Mouse (Mus musculus) bone marrow macrophage, adult 2 months (primary cell): ENCODE data around the gene Ect2. TPM values are rescaled to one million over a fixed set of nuclear protein-coding genes. Genes with fewer than 3 reads are reported as not detected.

ENCODE experiments used
- H3K27ac ChIP-seq: 2 replicates; pipeline ENCODE4 v1.5.1; 2012; ENCODE audit warnings: low read depth, low read length; ENCODE audit not compliant: insufficient read depth
- H3K4me1 ChIP-seq: 2 replicates; pipeline ENCODE4 v1.6.1; 2012; ENCODE audit warnings: low read length; ENCODE audit not compliant: control insufficient read depth, insufficient read depth
- H3K4me3 ChIP-seq: 2 replicates; pipeline ENCODE4 v1.5.1; 2012; ENCODE audit warnings: mild to moderate bottlenecking, low read length, moderate library complexity; ENCODE audit not compliant: insufficient read depth
- CTCF ChIP-seq: IDR thresholded peaks from 2 replicates; pipeline ENCODE4 v1.5.1; 2012; ENCODE audit warnings: low read depth, mild to moderate bottlenecking, low read length, moderate library complexity
- POLR2A ChIP-seq: IDR thresholded peaks from 2 replicates; pipeline ENCODE4 v1.6.1; 2012; ENCODE audit warnings: mild to moderate bottlenecking, low read depth, low read length, borderline replicate concordance
- polyA plus RNA-seq: library from polyadenylated mRNA; stranded (reverse); fragments of >200 nt; gene quantifications from 2 replicates; pipeline ENCODE4 v1.2.4, GENCODE M21; 2012; ENCODE audit not compliant: missing spikeins, insufficient read depth, insufficient read length

Ect2 gene
- 20.5 and 26.0 TPM in 2 replicates for polyA plus RNA-seq

- Histone ChIP-seq H3K27ac (peak within 1 kb of the TSS; percentile 57), H3K4me3 (peak within 1 kb of the TSS; percentile 91), H3K4me1 (peaks cover 16% of the 10 kb centered on the region)
- TF ChIP-seq POLR2A = no peak
- no peak for TF ChIP-seq CTCF
Observed at GRCm38 (mm10) chr3:27153701-27154209, at the start of gene Ect2. Ect2 (minus strand) TSS chr3:27153878.

GRCm38 (mm10) chr3:27201728-27202411 is 48.2 kb upstream of the Ect2 start:
- no peak overlapping the region for H3K4me3 ChIP-seq
- H3K27ac ChIP-seq = peak overlapping the region; percentile 91
- peaks cover 74% of the 10 kb centered on the region for H3K4me1 ChIP-seq
- TF ChIP-seq CTCF (no peak), POLR2A (no peak)

- TF ChIP-seq CTCF (no peak), POLR2A (no peak)
- no peak overlapping the region for H3K27ac ChIP-seq
- H3K4me1 ChIP-seq = peaks cover 78% of the 10 kb centered on the region
- H3K4me3 ChIP-seq = no peak overlapping the region
Observed at GRCm38 (mm10) chr3:27199120-27199519, 45.4 kb upstream of the Ect2 start.

- Histone ChIP-seq H3K4me1 (peaks cover 76% of the 10 kb centered on the region), H3K4me3 (no peak overlapping the region), H3K27ac (no peak overlapping the region)
- TF ChIP-seq CTCF (no peak), POLR2A (no peak)
Observed at GRCm38 (mm10) chr3:27197816-27198215, 44.1 kb upstream of the Ect2 start.

DNA sequence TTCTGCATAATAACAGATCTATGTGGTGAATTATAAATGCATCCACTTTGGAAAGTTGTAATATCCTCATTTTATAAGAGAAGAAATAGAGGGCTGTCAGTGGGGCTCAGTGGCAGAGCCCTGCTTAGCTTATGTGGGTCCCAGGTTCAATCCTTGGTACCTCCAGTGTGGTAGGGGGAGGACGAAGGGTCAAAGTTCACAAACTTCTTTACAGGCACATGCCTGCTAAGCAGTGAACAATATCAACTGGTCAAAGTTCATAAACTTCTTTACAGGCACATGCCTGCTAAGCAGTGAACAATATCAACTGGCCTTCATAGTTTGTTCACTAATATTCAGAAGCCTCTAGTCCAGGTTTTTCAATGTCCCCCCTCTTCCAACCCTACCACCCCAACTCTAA is 42.9 kb upstream of the Ect2 start:
- Histone ChIP-seq H3K4me1 (peaks cover 74% of the 10 kb centered on the region), H3K27ac (no peak overlapping the region; the same call in 1 of the 2 replicates), H3K4me3 (no peak overlapping the region)
- TF ChIP-seq CTCF (no peak), POLR2A (no peak)

GRCm38 (mm10) chr3:27195573-27196227 is 42.0 kb upstream of the Ect2 start:
- Histone ChIP-seq H3K27ac (peak overlapping the region; percentile 99), H3K4me1 (peaks cover 74% of the 10 kb centered on the region), H3K4me3 (no peak overlapping the region)
- TF ChIP-seq CTCF (no peak), POLR2A (no peak)

DNA sequence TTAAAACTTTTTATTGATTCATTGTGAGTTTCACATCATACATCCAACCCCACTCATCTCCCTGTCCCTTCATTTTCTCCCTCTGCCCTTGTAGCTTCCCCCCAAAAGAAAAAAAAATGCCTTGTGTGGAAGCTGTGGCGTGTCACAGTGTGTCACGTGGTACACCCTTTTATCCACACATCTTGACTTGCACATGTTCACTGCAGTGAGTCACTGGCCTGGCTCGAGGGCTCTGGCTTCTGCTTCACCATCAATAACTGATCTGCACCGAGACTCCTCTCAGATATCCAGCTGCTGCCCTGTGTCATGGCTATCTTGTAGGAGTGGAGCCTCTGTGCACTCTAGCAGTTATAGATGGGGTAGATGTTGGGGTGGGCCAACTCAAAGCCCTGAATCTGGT is 41.5 kb upstream of the Ect2 start:
- Histone ChIP-seq H3K4me3 (no peak overlapping the region), H3K4me1 (peaks cover 76% of the 10 kb centered on the region), H3K27ac (peak overlapping the region; percentile 99)
- TF ChIP-seq CTCF (no peak), POLR2A (no peak)

GRCm38 (mm10) chr3:27193844-27194317 is 40.2 kb upstream of the Ect2 start:
- peak overlapping the region; percentile 99 for H3K27ac ChIP-seq
- peak overlapping the region; percentile 83 for H3K4me3 ChIP-seq
- H3K4me1 ChIP-seq = peaks cover 81% of the 10 kb centered on the region
- peak; percentile 90; the same call in 1 of the 2 replicates for TF ChIP-seq POLR2A
- no peak for TF ChIP-seq CTCF

DNA sequence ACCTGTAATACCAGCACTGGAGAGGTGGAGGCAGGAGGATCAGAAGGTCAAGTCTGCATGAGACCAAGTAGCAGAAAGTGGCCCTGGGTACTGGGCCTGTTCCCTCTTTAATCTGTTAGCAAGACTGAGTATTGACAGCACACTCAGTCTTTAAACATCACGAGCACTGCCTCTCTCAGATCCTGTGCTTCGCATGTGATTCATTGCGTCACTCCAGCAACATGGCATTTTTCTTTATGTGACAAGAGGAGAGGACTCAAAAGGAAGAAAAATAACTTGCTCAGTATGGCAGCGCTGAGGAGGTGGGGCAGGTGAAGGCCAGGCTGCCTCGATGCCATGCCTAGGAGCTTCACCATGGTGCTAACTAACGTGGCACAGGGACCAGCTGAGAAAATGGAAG is 38.2 kb upstream of the Ect2 start:
- Histone ChIP-seq H3K4me1 (peaks cover 82% of the 10 kb centered on the region), H3K27ac (peak overlapping the region; percentile 99), H3K4me3 (peak overlapping the region; percentile 6; the same call in 1 of the 2 replicates)
- TF ChIP-seq CTCF (no peak), POLR2A (no peak)

DNA sequence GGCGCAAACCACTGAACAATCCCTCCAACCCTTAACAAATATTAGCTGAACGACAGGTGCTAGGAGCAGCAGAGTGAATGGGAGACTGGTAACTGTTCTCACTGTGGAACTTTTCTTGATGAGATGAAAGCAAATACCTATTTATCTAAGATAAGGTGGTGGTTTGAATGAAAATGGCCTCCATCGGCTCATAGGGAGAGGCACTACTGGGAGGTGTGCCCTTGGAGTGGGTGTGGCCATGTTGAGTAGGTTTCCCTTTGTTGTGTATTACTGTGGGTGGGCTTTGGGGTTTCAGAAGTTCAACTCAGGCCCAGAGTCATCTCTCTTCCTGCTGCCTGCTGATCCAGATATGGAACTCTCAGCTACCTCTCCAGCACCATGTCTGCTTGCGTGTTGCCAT is 37.2 kb upstream of the Ect2 start:
- Histone ChIP-seq H3K4me3 (no peak overlapping the region), H3K27ac (peak overlapping the region; percentile 99), H3K4me1 (peaks cover 81% of the 10 kb centered on the region)
- TF ChIP-seq CTCF (no peak), POLR2A (no peak)
